In genomic region chr2:165651031-165651430, GRCm38 (mm10) we compare ENCODE assay signal across 19 mouse cellular contexts. TPM values are rescaled to one million over a fixed set of nuclear protein-coding genes. Genes with fewer than 3 reads are reported as not detected.
DNase-seq lines count a peak whose midpoint lies in the region; ATAC-seq lines count a peak whose summit lies in the region.
"Had no signal": no experiment of that assay in that cellular context is flagged by ENCODE, and none has a peak within 500 bp of the region (broad histone marks: within the 10 kb centered on the region; RNA-seq: fewer than 3 reads in every experiment).

No protein-coding gene starts in this region.

- H3K4me3 ChIP-seq in hindbrain, embryonic 10.5 days, result no peak overlapping the region
- no peak overlapping the region for H3K4me3 ChIP-seq in hindbrain, embryonic 12.5 days
- no peak overlapping the region for H3K4me3 ChIP-seq in midbrain, embryonic 11.5 days (ENCODE audit: low read depth, low read length)
- no peak overlapping the region for H3K4me3 ChIP-seq in midbrain, embryonic 14.5 days (replicated peaks; ENCODE audit: low read depth, low read length)
- no peak overlapping the region for H3K4me3 ChIP-seq in embryonic facial prominence, embryonic 10.5 days
- H3K4me3 ChIP-seq: forebrain, embryonic 13.5 days; heart, embryonic 13.5 days; intestine, embryonic 15.5 days had no signal

- H3K4me1 ChIP-seq in hindbrain, embryonic 10.5 days (replicated peaks), result peaks cover 88% of the 10 kb centered on the region
- H3K4me1 ChIP-seq in hindbrain, embryonic 12.5 days, result peaks cover 36% of the 10 kb centered on the region
- H3K4me1 ChIP-seq in midbrain, embryonic 11.5 days (ENCODE audit: control insufficient read depth, insufficient read depth, low read length), result peaks cover 12% of the 10 kb centered on the region
- peaks cover 16% of the 10 kb centered on the region for H3K4me1 ChIP-seq in midbrain, embryonic 14.5 days (ENCODE audit: control insufficient read depth, insufficient read depth, low read length)
- peaks cover 83% of the 10 kb centered on the region for H3K4me1 ChIP-seq in embryonic facial prominence, embryonic 10.5 days

- WGBS in hindbrain, embryonic 10.5 days, result 67% methylated on average over 11 of the region's 11 CpGs
- 37% methylated on average over 11 of the region's 11 CpGs for WGBS in hindbrain, embryonic 12.5 days
- WGBS in midbrain, embryonic 11.5 days, result 86% methylated on average over 11 of the region's 11 CpGs
- 85% methylated on average over 11 of the region's 11 CpGs for WGBS in midbrain, embryonic 14.5 days
- 75% methylated on average over 11 of the region's 11 CpGs for WGBS in embryonic facial prominence, embryonic 10.5 days

- no peaks in the 10 kb centered on the region for H3K27me3 ChIP-seq in hindbrain, embryonic 10.5 days (ENCODE audit: insufficient read depth, poor library complexity, severe bottlenecking)
- no peaks in the 10 kb centered on the region for H3K27me3 ChIP-seq in hindbrain, embryonic 12.5 days
- no peaks in the 10 kb centered on the region for H3K27me3 ChIP-seq in midbrain, embryonic 11.5 days (ENCODE audit: control insufficient read depth, insufficient read depth, low read length)
- H3K27me3 ChIP-seq in midbrain, embryonic 14.5 days (ENCODE audit: control insufficient read depth, insufficient read depth, low read length), result no peaks in the 10 kb centered on the region
- H3K27me3 ChIP-seq in embryonic facial prominence, embryonic 10.5 days (replicated peaks; ENCODE audit: low read depth, poor library complexity, severe bottlenecking), result no peaks in the 10 kb centered on the region
- H3K27me3 ChIP-seq: forebrain, embryonic 13.5 days; intestine, embryonic 15.5 days had no signal

- H3K27ac ChIP-seq in hindbrain, embryonic 10.5 days, result peak overlapping the region; percentile 57
- no peak overlapping the region for H3K27ac ChIP-seq in hindbrain, embryonic 12.5 days
- no peak overlapping the region for H3K27ac ChIP-seq in midbrain, embryonic 11.5 days (ENCODE audit: low read depth, low read length)
- no peak overlapping the region for H3K27ac ChIP-seq in midbrain, embryonic 14.5 days (replicated peaks; ENCODE audit: low read depth, low read length)
- H3K27ac ChIP-seq in embryonic facial prominence, embryonic 10.5 days (replicated peaks), result 0 out of 2 replicates have a peak overlapping the region, but pooled peaks have one; percentile 20
- H3K27ac ChIP-seq: forebrain, embryonic 13.5 days; heart, embryonic 13.5 days; intestine, embryonic 15.5 days had no signal

- no peak overlapping the region for H3K9ac ChIP-seq in hindbrain, embryonic 12.5 days
- H3K9ac ChIP-seq in midbrain, embryonic 11.5 days (ENCODE audit: low read length), result no peak overlapping the region
- no peak overlapping the region for H3K9ac ChIP-seq in midbrain, embryonic 14.5 days (replicated peaks; ENCODE audit: low read length)
- H3K9ac ChIP-seq: forebrain, embryonic 13.5 days; forebrain, postnatal 0 days; heart, embryonic 13.5 days; intestine, embryonic 15.5 days had no signal

- ATAC-seq in hindbrain, embryonic 12.5 days (ENCODE audit: low FRiP score), result no peak
- ATAC-seq in midbrain, embryonic 11.5 days (ENCODE audit: low FRiP score), result no peak
- ATAC-seq in midbrain, embryonic 14.5 days (ENCODE audit: low FRiP score, low TSS enrichment), result no peak
- ATAC-seq: forebrain, embryonic 13.5 days; forebrain, postnatal 0 days; intestine, embryonic 15.5 days had no signal

- H3K9me3 ChIP-seq in hindbrain, embryonic 10.5 days, result no peaks in the 10 kb centered on the region
- H3K9me3 ChIP-seq in hindbrain, embryonic 12.5 days (replicated peaks), result no peaks in the 10 kb centered on the region
- H3K9me3 ChIP-seq in midbrain, embryonic 11.5 days (ENCODE audit: control insufficient read depth, low read length), result no peaks in the 10 kb centered on the region
- no peaks in the 10 kb centered on the region for H3K9me3 ChIP-seq in midbrain, embryonic 14.5 days (ENCODE audit: control insufficient read depth, low read length)
- no peaks in the 10 kb centered on the region for H3K9me3 ChIP-seq in embryonic facial prominence, embryonic 10.5 days
- H3K9me3 ChIP-seq: forebrain, embryonic 13.5 days; heart, embryonic 13.5 days; intestine, embryonic 15.5 days had no signal

- no peaks in the 10 kb centered on the region for H3K36me3 ChIP-seq in hindbrain, embryonic 10.5 days
- no peaks in the 10 kb centered on the region for H3K36me3 ChIP-seq in hindbrain, embryonic 12.5 days
- no peaks in the 10 kb centered on the region for H3K36me3 ChIP-seq in midbrain, embryonic 11.5 days (ENCODE audit: control insufficient read depth, insufficient read depth, low read length)
- H3K36me3 ChIP-seq in midbrain, embryonic 14.5 days (ENCODE audit: control insufficient read depth, insufficient read depth, low read length), result no peaks in the 10 kb centered on the region
- 0 out of 2 replicates have a peak, but pooled peaks cover 9% of the 10 kb centered on the region for H3K36me3 ChIP-seq in embryonic facial prominence, embryonic 10.5 days (replicated peaks)
- H3K36me3 ChIP-seq: heart, embryonic 13.5 days; intestine, embryonic 15.5 days had no signal

- peak; percentile 29 for DNase-seq in adrenal gland, adult 2 months
- DNase-seq in adrenal gland, adult 18-20 months (ENCODE audit: low spot score in 2 of 2), result no peak
- no peak for DNase-seq in hindbrain, embryonic 10.5 days (ENCODE audit: low spot score)
- DNase-seq in midbrain, embryonic 11.5 days (ENCODE audit: low spot score, missing footprints), result peak; percentile 53
- DNase-seq in midbrain, embryonic 14.5 days, result no peak
- DNase-seq in embryonic facial prominence, embryonic 10.5 days (ENCODE audit: low spot score), result no peak
- DNase-seq in left cerebral cortex, adult 11 months (ENCODE audit: low spot score), result no peak
- DNase-seq: cerebellum, adult 11-12 months; cerebellum, adult 9-11 months; cerebellum, postnatal 36 days; forebrain, postnatal 0 days; gastrocnemius, postnatal 14 days; heart, postnatal 36 days; kidney, adult 2 months had no signal

- no peak overlapping the region for H3K4me2 ChIP-seq in hindbrain, embryonic 12.5 days (replicated peaks)
- no peak overlapping the region for H3K4me2 ChIP-seq in midbrain, embryonic 11.5 days
- H3K4me2 ChIP-seq in midbrain, embryonic 14.5 days (ENCODE audit: low read length), result no peak overlapping the region
- H3K4me2 ChIP-seq: forebrain, embryonic 13.5 days; heart, embryonic 13.5 days; intestine, embryonic 15.5 days had no signal

RNA-seq across cellular contexts. Expression of gene Eya2, which starts 56.2 kb away (rescaled TPM):
- 1 to 10 TPM; 2.9 to 3.8 TPM for total RNA-seq in adrenal gland, adult 2 months (2021)
- polyA plus RNA-seq in adrenal gland, adult 2 months (2012; rRNA removed), result 5.6 and 7.8 TPM in 2 replicates
- total RNA-seq in adrenal gland, adult 18-20 months (2021), result 1 to 10 TPM; 4.4 to 5.9 TPM
- polyA plus RNA-seq in hindbrain, embryonic 10.5 days (2016; fragmentation: Nextera tagmentation; extraction: Ambion mirVana), result 28.1 and 32.8 TPM in 2 replicates
- polyA plus RNA-seq in hindbrain, embryonic 12.5 days (2016; fragmentation: Nextera tagmentation; extraction: Ambion mirVana), result 15.2 and 20.2 TPM in 2 replicates
- 6.9 and 8.3 TPM in 2 replicates for polyA plus RNA-seq in midbrain, embryonic 11.5 days (2014; fragmentation: Nextera tagmentation; extraction: Ambion mirVana)
- polyA plus RNA-seq in midbrain, embryonic 14.5 days (2014; fragmentation: Nextera tagmentation; extraction: Ambion mirVana), result 3.2 and 3.9 TPM in 2 replicates
- polyA plus RNA-seq in embryonic facial prominence, embryonic 10.5 days (2016; fragmentation: Nextera tagmentation; extraction: Ambion mirVana), result 38.6 and 41.9 TPM in 2 replicates
- total RNA-seq: MEL had no signal

Comparison
In these comparisons a context has a peak if more than half of its experiments do, and no peak if none do; other contexts are left out.
1. DNase-seq: peak in adrenal gland, adult 2 months (single experiment) and midbrain, embryonic 11.5 days (single experiment); none in adrenal gland, adult 18-20 months (0 of 2), hindbrain, embryonic 10.5 days (single experiment), midbrain, embryonic 14.5 days (single experiment), embryonic facial prominence, embryonic 10.5 days (single experiment) and left cerebral cortex, adult 11 months (single experiment).
2. H3K27ac ChIP-seq: peak in hindbrain, embryonic 10.5 days (single experiment) and embryonic facial prominence, embryonic 10.5 days (single experiment); none in hindbrain, embryonic 12.5 days (single experiment), midbrain, embryonic 11.5 days (single experiment) and midbrain, embryonic 14.5 days (single experiment).